Mouse (Mus musculus): ENCODE measurements around the gene Pth1r. TPM values are rescaled to one million over a fixed set of nuclear protein-coding genes. Genes with fewer than 3 reads are reported as not detected.
A peak's percentile ranks its signal among the peaks of the same experiment; 100 is the strongest.

The Pth1r gene
- polyA plus RNA-seq, 1 experiment = 11.0 TPM

DNA sequence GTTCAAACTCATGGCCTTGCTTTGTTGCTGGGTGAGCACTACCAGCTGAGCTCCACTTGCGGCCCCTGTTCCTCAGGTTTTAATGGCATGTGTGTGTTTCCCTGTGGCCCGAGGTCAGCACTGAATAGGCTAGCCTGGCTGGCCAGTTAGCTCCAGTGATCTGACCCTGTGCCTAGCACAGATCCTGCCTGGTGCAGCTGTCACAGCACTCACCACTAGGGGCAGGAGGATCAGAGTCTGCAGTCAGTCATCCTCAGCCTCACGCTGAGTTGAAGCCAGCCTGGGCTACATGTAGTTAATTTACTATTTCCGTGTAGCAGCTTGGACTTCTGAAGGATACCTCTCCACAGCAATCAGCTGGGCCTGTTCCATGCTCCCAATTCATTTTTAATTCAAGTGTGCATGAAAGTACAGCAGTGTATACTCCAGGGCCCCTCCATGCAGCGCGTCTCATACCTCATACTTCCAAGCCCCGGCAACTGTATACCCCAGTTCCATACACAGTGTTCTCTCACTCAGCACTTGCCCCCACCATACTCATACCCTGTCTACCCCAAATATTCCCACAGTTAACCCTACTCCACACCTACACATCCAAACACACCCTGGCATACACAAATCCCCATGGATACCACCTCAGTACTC is 74.4 kb downstream of the Pth1r start:
- WGBS = 77% methylated on average over 7 of the region's 7 CpGs
- peak; percentile 63; the same call in 1 of the 2 replicates for TF ChIP-seq CTCF (IDR thresholded peaks at IDR 0.05; ENCODE audit: extremely low read depth, insufficient read depth, insufficient read length, insufficient replicate concordance)
- TF ChIP-seq POLR2A (IDR thresholded peaks at IDR 0.05; ENCODE audit: low read depth, low read length) = no peak
- no peaks in the 10 kb centered on the region for H3K36me3 ChIP-seq (ENCODE audit: control insufficient read depth, insufficient read depth, low read length)
- peak in 1 of 2 experiments; percentile 42 for DNase-seq (ENCODE audit: low read depth in 1 of 2, low spot score in 2 of 2)
- no peaks in the 10 kb centered on the region for H3K27me3 ChIP-seq (ENCODE audit: control insufficient read depth, insufficient read depth, low read length)
- H3K27ac ChIP-seq (ENCODE audit: insufficient read depth, low read length) = no peak overlapping the region
- peaks cover 17% of the 10 kb centered on the region for H3K4me1 ChIP-seq (ENCODE audit: control insufficient read depth, insufficient read depth, insufficient read length)
- no peak overlapping the region for H3K4me3 ChIP-seq (ENCODE audit: extremely low read depth, insufficient read depth, insufficient read length)

Other genes starting within 250 kb of the Pth1r start
- 49.4 and 51.8 TPM in 2 replicates for gene Setd2, start 214.5 kb downstream of the Pth1r start, polyA plus RNA-seq (2012; rRNA removed)
- 5.2 and 5.5 TPM in 2 replicates for gene Nradd, start 122.7 kb downstream of the Pth1r start, polyA plus RNA-seq (2012; rRNA removed)
- gene Nbeal2, start 93.0 kb downstream of the Pth1r start, polyA plus RNA-seq (2012; rRNA removed) = 78.9 and 82.2 TPM in 2 replicates
- gene Ccdc12, start 90.6 kb downstream of the Pth1r start, polyA plus RNA-seq (2012; rRNA removed) = 103 and 110 TPM in 2 replicates
- gene Myl3, start 5.3 kb downstream of the Pth1r start, polyA plus RNA-seq (2012; rRNA removed) = 0.94 TPM in 1 of 2 replicates, not detected in the other
- gene Prss42, start 51.0 kb upstream of the Pth1r start, polyA plus RNA-seq (2012; rRNA removed) = not detected in 2 replicates
- not detected in 2 replicates for gene Prss44, start 66.8 kb upstream of the Pth1r start, polyA plus RNA-seq (2012; rRNA removed)
- gene Prss43, start 79.5 kb upstream of the Pth1r start, polyA plus RNA-seq (2012; rRNA removed) = not detected in 2 replicates
- not detected in 2 replicates for gene Prss45, start 87.4 kb upstream of the Pth1r start, polyA plus RNA-seq (2012; rRNA removed)
- gene Prss46, start 97.4 kb upstream of the Pth1r start, polyA plus RNA-seq (2012; rRNA removed) = not detected in 2 replicates
- 3.5 and 5.5 TPM in 2 replicates for gene Prss50, start 110.8 kb upstream of the Pth1r start, polyA plus RNA-seq (2012; rRNA removed)
- gene Als2cl, start 132.7 kb upstream of the Pth1r start, polyA plus RNA-seq (2012; rRNA removed) = 58.9 and 64.3 TPM in 2 replicates
- gene Tmie, start 133.0 kb upstream of the Pth1r start, polyA plus RNA-seq (2012; rRNA removed) = 2.9 and 3.0 TPM in 2 replicates
- gene Fam240a, start 169.7 kb upstream of the Pth1r start, polyA plus RNA-seq (2012; rRNA removed) = 0.25 and 0.35 TPM in 2 replicates
- gene Tdgf1, start 199.0 kb upstream of the Pth1r start, polyA plus RNA-seq (2012; rRNA removed) = 0.08 and 0.14 TPM in 2 replicates
- gene Lrrc2, start 204.4 kb upstream of the Pth1r start, polyA plus RNA-seq (2012; rRNA removed) = 0.02 TPM in 1 of 2 replicates, not detected in the other
- gene Rtp3, start 243.4 kb upstream of the Pth1r start, polyA plus RNA-seq (2012; rRNA removed) = 1.5 and 2.0 TPM in 2 replicates

Data from spleen, adult 2 months (tissue).